Mouse (Mus musculus): ENCODE results near the gene Sptlc2.
A peak's percentile ranks its signal among the peaks of the same experiment; 100 is the strongest.
"Not testable (repeated sequence)": the region's sequence is repeated elsewhere in the genome, so short reads cannot be mapped to it uniquely, and the experiment has no call there.

Sptlc2 gene

GRCm38 (mm10) chr12:87277251-87277650 lies 110.9 kb downstream of the Sptlc2 start:
- not testable (repeated sequence) for DNase-seq (ENCODE audit: low spot score)

GRCm38 (mm10) chr12:87274853-87275831 lies 113.0 kb downstream of the Sptlc2 start:
- DNase-seq (ENCODE audit: low spot score) = no peak

- DNase-seq (ENCODE audit: low spot score) = no peak
These were observed 120.5 kb downstream of the Sptlc2 start for GRCm38 (mm10) chr12:87267682-87268081.

- no peak for DNase-seq (ENCODE audit: low spot score)
These were observed 121.1 kb downstream of the Sptlc2 start for GRCm38 (mm10) chr12:87266827-87267603.

GRCm38 (mm10) chr12:87266108-87266826 lies 121.9 kb downstream of the Sptlc2 start, which contains the start of the genes Vipas39 and Ahsa1:
Vipas39 (minus strand) TSS chr12:87266256.
Ahsa1 (plus strand) TSS chr12:87266479.
- DNase-seq (ENCODE audit: low spot score) = peak; percentile 94

- DNase-seq (ENCODE audit: low spot score) = no peak
These were observed 122.7 kb downstream of the Sptlc2 start for GRCm38 (mm10) chr12:87265444-87265843.

- DNase-seq (ENCODE audit: low spot score) = no peak
These were observed 127.6 kb downstream of the Sptlc2 start for GRCm38 (mm10) chr12:87260562-87260961.

- DNase-seq (ENCODE audit: low spot score) = no peak
These were observed 131.5 kb downstream of the Sptlc2 start for GRCm38 (mm10) chr12:87256629-87257028.

All from testis, postnatal 14 days (tissue).